Mouse (Mus musculus): ENCODE data around the gene Olfr308. TPM values are rescaled to one million over a fixed set of nuclear protein-coding genes. Genes with fewer than 3 reads are reported as not detected.

Gene Olfr308
- polyA plus RNA-seq (2017; shearing (Covaris generic)) = not detected

GRCm38 (mm10) chr7:86325530-86325929, at the start of gene Olfr308:
Gene Olfr308, minus strand, starts transcription at chr7:86325630.

GRCm38 (mm10) chr7:86366828-86367227, 41.4 kb upstream of the Olfr308 start, which contains the start of gene Olfr305:
Gene Olfr305, minus strand, starts transcription at chr7:86366928.

GRCm38 (mm10) chr7:86337486-86337885, 12.1 kb upstream of the Olfr308 start, which contains the start of gene Olfr307:
Gene Olfr307, minus strand, starts transcription at chr7:86337586.

GRCm38 (mm10) chr7:86313608-86314007, 11.8 kb downstream of the Olfr308 start, which contains the start of gene Olfr309:
Gene Olfr309, minus strand, starts transcription at chr7:86313708.

DNA sequence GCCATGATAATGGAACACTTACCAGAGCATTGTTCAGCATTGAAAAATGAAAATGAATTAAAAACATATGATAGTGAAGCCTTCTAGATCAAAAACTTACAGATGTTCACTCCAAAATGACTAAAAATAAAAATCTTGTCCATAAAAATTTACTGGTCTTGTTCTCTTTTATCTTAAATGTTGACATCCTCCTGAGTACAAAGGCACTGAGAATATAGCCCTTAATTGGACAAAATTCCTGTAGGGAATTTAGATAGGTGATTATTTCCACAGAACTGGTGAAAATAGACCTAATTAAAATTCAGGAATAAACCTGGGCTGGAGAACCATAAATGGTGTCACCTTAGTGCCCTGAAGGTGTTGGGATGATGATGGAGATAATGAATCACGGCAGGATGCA, 48.4 kb downstream of the Olfr308 start, which contains the start of gene Olfr310:
Olfr310 (minus strand) TSS at position 101 of the 400 bp plus-strand sequence.

Other genes with a start within 250 kb of the Olfr308 start
- gene Vmn2r75, start 153.9 kb downstream of the Olfr308 start, polyA plus RNA-seq (2017; shearing (Covaris generic)) = not detected
- 0.09 TPM for gene Vmn2r76, start 79.3 kb downstream of the Olfr308 start, polyA plus RNA-seq (2017; shearing (Covaris generic))
- gene Olfr310, start 48.5 kb downstream of the Olfr308 start, polyA plus RNA-seq (2017; shearing (Covaris generic)) = not detected
- gene Olfr309, start 11.9 kb downstream of the Olfr308 start, polyA plus RNA-seq (2017; shearing (Covaris generic)) = not detected
- gene Olfr307, start 12.0 kb upstream of the Olfr308 start, polyA plus RNA-seq (2017; shearing (Covaris generic)) = not detected
- not detected for gene Olfr305, start 41.3 kb upstream of the Olfr308 start, polyA plus RNA-seq (2017; shearing (Covaris generic))
- gene Olfr304, start 61.0 kb upstream of the Olfr308 start, polyA plus RNA-seq (2017; shearing (Covaris generic)) = not detected
- not detected for gene Olfr303, start 72.2 kb upstream of the Olfr308 start, polyA plus RNA-seq (2017; shearing (Covaris generic))
- gene Olfr301, start 78.2 kb upstream of the Olfr308 start, polyA plus RNA-seq (2017; shearing (Covaris generic)) = not detected
- gene Olfr299, start 134.3 kb upstream of the Olfr308 start, polyA plus RNA-seq (2017; shearing (Covaris generic)) = not detected
- gene Olfr298, start 166.9 kb upstream of the Olfr308 start, polyA plus RNA-seq (2017; shearing (Covaris generic)) = not detected
- not detected for gene Olfr297, start 194.3 kb upstream of the Olfr308 start, polyA plus RNA-seq (2017; shearing (Covaris generic))